Mouse (Mus musculus) cerebellum, adult 2 months (tissue): Measurements from ENCODE around the gene Mip.

Experiments used
- CTCF ChIP-seq: fragments of 200-500 bp; IDR thresholded peaks from 2 replicates; pipeline ENCODE4 v1.5.1; 2011; ENCODE audit warnings: low read depth, mild to moderate bottlenecking, control low read depth, low read length, moderate library complexity, borderline replicate concordance; ENCODE audit not compliant: insufficient read depth
- POLR2A ChIP-seq: fragments of 200-500 bp; IDR thresholded peaks from 2 replicates; pipeline ENCODE4 v1.6.1; 2011; ENCODE audit warnings: low read length, control low read depth, borderline replicate concordance; ENCODE audit not compliant: insufficient read depth

DNA sequence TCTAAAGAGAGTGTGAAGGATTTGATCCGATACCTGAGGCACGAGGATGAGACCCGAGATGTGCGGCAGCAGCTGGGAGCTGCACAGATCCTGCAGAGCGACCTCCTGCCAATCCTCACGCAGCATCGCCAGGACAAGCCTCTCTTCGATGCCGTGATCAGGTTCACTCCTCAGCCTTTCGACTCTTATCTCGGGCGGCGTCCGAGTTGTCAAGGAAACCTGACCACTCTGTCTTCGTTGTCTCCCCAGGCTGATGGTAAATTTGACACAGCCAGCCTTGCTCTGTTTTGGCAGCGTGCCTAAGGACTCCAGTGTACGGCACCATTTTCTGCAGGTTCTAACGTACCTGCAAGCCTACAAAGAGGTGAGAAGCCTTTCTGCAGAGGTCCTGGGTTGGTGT lies 14.5 kb downstream of the Mip start:
- TF ChIP-seq POLR2A, result no peak
- TF ChIP-seq CTCF, result no peak
